Mouse (Mus musculus): Measurements from ENCODE around the gene Fabp3.

DNA sequence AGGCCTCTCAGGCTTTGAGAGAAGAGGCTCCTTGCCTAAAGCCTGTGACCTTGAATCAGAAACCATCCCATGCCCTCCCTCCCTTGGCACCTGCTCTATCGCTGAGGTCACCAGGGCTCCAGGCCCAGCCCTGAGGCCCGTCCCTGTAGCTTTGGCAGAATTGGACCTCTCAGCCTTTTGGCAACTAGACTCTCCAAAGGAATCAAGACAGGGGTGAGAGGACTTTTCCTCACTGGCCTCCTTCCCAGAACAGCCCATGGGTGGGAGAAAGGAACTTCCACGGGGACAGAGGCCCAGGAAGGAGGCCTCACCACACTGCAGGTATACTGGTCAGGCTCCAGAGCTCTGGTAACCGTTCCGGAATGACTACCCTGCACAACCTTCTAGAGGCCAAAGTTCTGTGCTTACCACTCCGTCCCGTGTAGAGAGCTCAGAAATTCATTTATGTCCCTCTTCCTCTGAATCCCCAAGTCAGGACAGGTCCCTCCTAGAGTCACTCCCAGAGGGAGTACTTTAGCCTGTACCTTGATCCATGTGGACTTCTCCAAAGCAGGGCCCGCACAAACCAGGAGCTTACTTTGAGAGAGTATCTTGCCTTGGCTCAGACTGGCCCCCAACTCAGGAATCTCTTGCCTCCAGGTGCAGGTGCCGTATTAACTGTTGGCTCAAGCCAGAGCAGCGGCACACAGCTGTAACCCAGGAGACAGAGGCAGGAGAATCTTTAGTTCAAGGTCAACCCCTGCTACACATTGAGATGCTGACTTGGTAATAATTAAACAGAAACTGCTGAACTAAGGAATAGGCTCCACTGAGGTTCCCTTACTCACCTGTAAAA, 1.4 kb upstream of the Fabp3 start:
- no peak for TF ChIP-seq CTCF (IDR thresholded peaks at IDR 0.05; ENCODE audit: control insufficient read depth, insufficient read depth, low read length)
- no peak for TF ChIP-seq POLR2A (IDR thresholded peaks at IDR 0.05; ENCODE audit: borderline replicate concordance, control insufficient read depth, low read depth, low read length)
